Comparison of ENCODE assay signal across 8 mouse cellular contexts in the genomic region with DNA sequence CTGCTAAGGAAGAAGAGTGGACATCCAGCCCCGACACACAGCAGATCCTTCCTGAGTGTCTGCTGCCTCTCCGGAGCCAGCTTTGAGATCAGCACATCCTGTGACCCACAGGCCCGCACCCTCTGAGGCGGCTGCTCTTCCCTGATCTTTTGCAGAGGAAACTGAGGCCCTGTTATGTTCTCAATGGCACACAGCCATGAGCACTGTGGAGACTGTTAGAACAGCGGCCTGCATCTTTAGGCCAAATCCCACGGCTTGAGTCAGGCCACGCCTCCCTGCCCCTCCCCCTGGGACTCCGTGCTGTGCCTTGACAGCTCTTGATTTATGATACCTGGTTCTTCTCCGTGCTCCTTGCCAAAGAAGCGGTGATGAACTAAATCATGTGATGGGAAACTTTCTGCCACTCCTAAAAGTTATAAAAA. TPM values are rescaled to one million over a fixed set of nuclear protein-coding genes. Genes with fewer than 3 reads are reported as not detected.
A peak's percentile ranks its signal among the peaks of the same experiment; 100 is the strongest.
DNase-seq lines count a peak whose midpoint lies in the region; ATAC-seq and TF ChIP-seq lines count a peak whose summit lies in the region.

No protein-coding gene starts in this region.

- H3K27me3 ChIP-seq in heart, embryonic 10.5 days (ENCODE audit: insufficient read depth, poor library complexity, severe bottlenecking), result peaks cover 5% of the 10 kb centered on the region; the same call in 1 of the 2 replicates
- H3K27me3 ChIP-seq in kidney, adult 2 months (replicated peaks; ENCODE audit: control insufficient read depth, insufficient read depth, low read length), result no peaks in the 10 kb centered on the region
- no peaks in the 10 kb centered on the region for H3K27me3 ChIP-seq in lung, embryonic 15.5 days
- no peaks in the 10 kb centered on the region for H3K27me3 ChIP-seq in testis, adult 2 months (ENCODE audit: control insufficient read depth, insufficient read depth, low read length)
- H3K27me3 ChIP-seq in midbrain, embryonic 10.5 days (ENCODE audit: low read depth, poor library complexity, severe bottlenecking), result no peaks in the 10 kb centered on the region

- H3K36me3 ChIP-seq in heart, embryonic 10.5 days, result no peaks in the 10 kb centered on the region
- no peaks in the 10 kb centered on the region for H3K36me3 ChIP-seq in kidney, adult 2 months (ENCODE audit: control insufficient read depth, insufficient read depth, low read length)
- H3K36me3 ChIP-seq in lung, embryonic 15.5 days, result no peaks in the 10 kb centered on the region
- no peaks in the 10 kb centered on the region for H3K36me3 ChIP-seq in testis, adult 2 months (ENCODE audit: control insufficient read depth, insufficient read depth, low read length)
- no peaks in the 10 kb centered on the region for H3K36me3 ChIP-seq in midbrain, embryonic 10.5 days

- H3K4me1 ChIP-seq in heart, embryonic 10.5 days, result peaks cover 11% of the 10 kb centered on the region; the same call in 1 of the 2 replicates
- H3K4me1 ChIP-seq in kidney, adult 2 months (ENCODE audit: control insufficient read depth, insufficient read depth, low read length), result peaks cover 12% of the 10 kb centered on the region; the same call in 1 of the 2 replicates
- no peaks in the 10 kb centered on the region for H3K4me1 ChIP-seq in lung, embryonic 15.5 days
- peaks cover 7% of the 10 kb centered on the region for H3K4me1 ChIP-seq in testis, adult 2 months (ENCODE audit: control insufficient read depth, insufficient read depth, low read length)
- H3K4me1 ChIP-seq in midbrain, embryonic 10.5 days, result peaks cover 12% of the 10 kb centered on the region

- H3K27ac ChIP-seq in heart, embryonic 10.5 days, result peak overlapping the region; percentile 54; the same call in 1 of the 2 replicates
- peak overlapping the region; percentile 87 for H3K27ac ChIP-seq in kidney, adult 2 months (ENCODE audit: insufficient read depth, low read depth, low read length)
- H3K27ac ChIP-seq in lung, embryonic 15.5 days, result no peak overlapping the region
- no peak overlapping the region for H3K27ac ChIP-seq in testis, adult 2 months (ENCODE audit: control insufficient read depth, insufficient read depth, low read depth, low read length)
- H3K27ac ChIP-seq in midbrain, embryonic 10.5 days (replicated peaks), result no peak overlapping the region; the same call in 1 of the 2 replicates

- H3K9me3 ChIP-seq in heart, embryonic 10.5 days, result no peaks in the 10 kb centered on the region
- no peaks in the 10 kb centered on the region for H3K9me3 ChIP-seq in lung, embryonic 15.5 days
- H3K9me3 ChIP-seq in midbrain, embryonic 10.5 days (replicated peaks), result no peaks in the 10 kb centered on the region

- H3K4me2 ChIP-seq in lung, embryonic 15.5 days, result peak overlapping the region; percentile 38

- TF ChIP-seq CTCF in kidney, adult 2 months (conservative IDR thresholded peaks at IDR 0.05; ENCODE audit: insufficient read depth, insufficient read length, low read depth, low read length), result no peak
- TF ChIP-seq CTCF in testis, adult 2 months (IDR thresholded peaks at IDR 0.05; ENCODE audit: control insufficient read depth, insufficient read depth, insufficient replicate concordance, low read depth, low read length), result no peak

- no peak overlapping the region for H3K9ac ChIP-seq in lung, embryonic 15.5 days

- TF ChIP-seq POLR2A in kidney, adult 2 months (IDR thresholded peaks at IDR 0.05; ENCODE audit: low read depth, low read length), result no peak
- no peak for TF ChIP-seq POLR2A in testis, adult 2 months (IDR thresholded peaks at IDR 0.05; ENCODE audit: control insufficient read depth, low read depth, low read length)

- peak overlapping the region; percentile 34; the same call in 1 of the 2 replicates for H3K4me3 ChIP-seq in heart, embryonic 10.5 days
- peak overlapping the region; percentile 12; the same call in 1 of the 2 replicates for H3K4me3 ChIP-seq in kidney, adult 2 months (ENCODE audit: insufficient read depth, low read depth, low read length)
- H3K4me3 ChIP-seq in lung, embryonic 15.5 days, result no peak overlapping the region
- peak overlapping the region; percentile 42 for H3K4me3 ChIP-seq in testis, adult 2 months (ENCODE audit: control insufficient read depth, low read depth, low read length)
- H3K4me3 ChIP-seq in midbrain, embryonic 10.5 days, result no peak overlapping the region

- DNase-seq in CD4-positive helper T cell, adult 2 months (ENCODE audit: low read depth, low spot score), result peak; percentile 78
- peak; percentile 62 for DNase-seq in adrenal gland, postnatal 25 days
- DNase-seq in heart, embryonic 10.5 days (ENCODE audit: low spot score), result no peak
- peak; percentile 95 for DNase-seq in kidney, adult 2 months
- DNase-seq in midbrain, embryonic 10.5 days (ENCODE audit: low spot score), result no peak
- no peak for DNase-seq in layer of hippocampus, adult 11-12 months (ENCODE audit: low spot score)

- 0 out of 2 replicates have a peak, but pooled peaks have one; percentile 40 for ATAC-seq in lung, embryonic 15.5 days (ENCODE audit: borderline replicate concordance, extremely low read depth, low FRiP score, low TSS enrichment)

- WGBS in heart, embryonic 10.5 days, result 24% methylated on average over 10 of the region's 10 CpGs
- WGBS in kidney, adult 2 months, result 22% methylated on average over 10 of the region's 10 CpGs
- 18% methylated on average over 10 of the region's 10 CpGs for WGBS in lung, embryonic 15.5 days
- 51% methylated on average over 10 of the region's 10 CpGs for WGBS in midbrain, embryonic 10.5 days

RNA-seq across cellular contexts. Expression of gene Ramp3, which starts 22.1 kb away (rescaled TPM):
- total RNA-seq in adrenal gland, postnatal 25 days (2021), result 10.5 and 13.4 TPM in 2 replicates
- polyA plus RNA-seq in heart, embryonic 10.5 days (2016; fragmentation: Nextera tagmentation; extraction: Ambion mirVana), result 1.3 and 2.5 TPM in 2 replicates
- polyA plus RNA-seq in kidney, adult 2 months (2012; rRNA removed), result 40.1 and 41.0 TPM in 2 replicates
- 1.3 and 2.1 TPM in 2 replicates for polyA plus RNA-seq in lung, embryonic 15.5 days (2015; fragmentation: Nextera tagmentation; extraction: Ambion mirVana)
- polyA plus RNA-seq in testis, adult 2 months (2012; rRNA removed), result 11.2 and 15.2 TPM in 2 replicates
- 5.6 and 7.1 TPM in 2 replicates for polyA plus RNA-seq in midbrain, embryonic 10.5 days (2016; fragmentation: Nextera tagmentation; extraction: Ambion mirVana)

RNA-seq across cellular contexts. Expression of gene Wap, which starts 42.0 kb away (rescaled TPM):
- total RNA-seq in adrenal gland, postnatal 25 days (2021), result not detected in 2 replicates
- polyA plus RNA-seq in heart, embryonic 10.5 days (2016; fragmentation: Nextera tagmentation; extraction: Ambion mirVana), result not detected in 2 replicates
- polyA plus RNA-seq in kidney, adult 2 months (2012; rRNA removed), result not detected in 2 replicates
- polyA plus RNA-seq in lung, embryonic 15.5 days (2015; fragmentation: Nextera tagmentation; extraction: Ambion mirVana), result not detected in 2 replicates
- polyA plus RNA-seq in testis, adult 2 months (2012; rRNA removed), result 0.32 TPM in 1 of 2 replicates, not detected in the other
- not detected in 2 replicates for polyA plus RNA-seq in midbrain, embryonic 10.5 days (2016; fragmentation: Nextera tagmentation; extraction: Ambion mirVana)

RNA-seq across cellular contexts. Expression of gene Tbrg4, which starts 54.5 kb away (rescaled TPM):
- 54.1 and 60.7 TPM in 2 replicates for total RNA-seq in adrenal gland, postnatal 25 days (2021)
- 72.1 and 73.8 TPM in 2 replicates for polyA plus RNA-seq in heart, embryonic 10.5 days (2016; fragmentation: Nextera tagmentation; extraction: Ambion mirVana)
- 73.9 and 85.3 TPM in 2 replicates for polyA plus RNA-seq in kidney, adult 2 months (2012; rRNA removed)
- 33.9 and 37.9 TPM in 2 replicates for polyA plus RNA-seq in lung, embryonic 15.5 days (2015; fragmentation: Nextera tagmentation; extraction: Ambion mirVana)
- 57.1 and 66.9 TPM in 2 replicates for polyA plus RNA-seq in testis, adult 2 months (2012; rRNA removed)
- polyA plus RNA-seq in midbrain, embryonic 10.5 days (2016; fragmentation: Nextera tagmentation; extraction: Ambion mirVana), result 61.7 and 70.5 TPM in 2 replicates

Comparison
In these comparisons a context has a peak if more than half of its experiments do, and no peak if none do; other contexts are left out.
1. DNase-seq: peak in CD4-positive helper T cell, adult 2 months (single experiment), adrenal gland, postnatal 25 days (single experiment) and kidney, adult 2 months (single experiment); none in heart, embryonic 10.5 days (single experiment), midbrain, embryonic 10.5 days (single experiment) and layer of hippocampus, adult 11-12 months (single experiment).
2. H3K27ac ChIP-seq: peak in heart, embryonic 10.5 days (single experiment) and kidney, adult 2 months (single experiment); none in lung, embryonic 15.5 days (single experiment), testis, adult 2 months (single experiment) and midbrain, embryonic 10.5 days (single experiment).
3. H3K4me3 ChIP-seq: peak in heart, embryonic 10.5 days (single experiment), kidney, adult 2 months (single experiment) and testis, adult 2 months (single experiment); none in lung, embryonic 15.5 days (single experiment) and midbrain, embryonic 10.5 days (single experiment).